Mouse (Mus musculus) limb, embryonic 12.5 days (tissue): ENCODE measurements around the gene Wsb2. TPM values are rescaled to one million over a fixed set of nuclear protein-coding genes. Genes with fewer than 3 reads are reported as not detected.
A peak's percentile ranks its signal among the peaks of the same experiment; 100 is the strongest.

ENCODE experiments used
- ATAC-seq: fragments of 200-750 bp; cut with Nextera tagmentation; 2 replicates; pipeline ENCODE4 v1.8.0; 2017; ENCODE audit warnings: low read depth, moderate TSS enrichment; ENCODE audit not compliant: insufficient number of reproducible peaks, insufficient read depth, low FRiP score, low TSS enrichment
- H3K27ac ChIP-seq: fragments of 300-500 bp; sonication (generic); 2 replicates; pipeline ENCODE4 v1.5.1; 2016; ENCODE audit warnings: mild to moderate bottlenecking, moderate library complexity
- H3K27me3 ChIP-seq: fragments of 300-500 bp; sonication (generic); 2 replicates; pipeline ENCODE4 v1.6.1; 2016; ENCODE audit warnings: mild to moderate bottlenecking, moderate library complexity
- H3K36me3 ChIP-seq: fragments of 300-500 bp; sonication (generic); 2 replicates; pipeline ENCODE4 v1.6.1; 2016; ENCODE audit warnings: mild to moderate bottlenecking, moderate library complexity
- H3K4me1 ChIP-seq: fragments of 300-500 bp; sonication (generic); replicated peaks from 2 replicates; pipeline ENCODE4 v1.6.1; 2016
- H3K4me2 ChIP-seq: fragments of 300-500 bp; sonication (generic); 2 replicates; pipeline ENCODE4 v1.6.1; 2016; ENCODE audit warnings: mild to moderate bottlenecking, moderate library complexity
- H3K4me3 ChIP-seq: fragments of 300-500 bp; sonication (generic); replicated peaks from 2 replicates; pipeline ENCODE4 v1.5.1; 2016; ENCODE audit warnings: mild to moderate bottlenecking
- H3K9ac ChIP-seq: fragments of 300-500 bp; sonication (generic); replicated peaks from 2 replicates; pipeline ENCODE4 v1.6.1; 2016; ENCODE audit warnings: mild to moderate bottlenecking, moderate library complexity
- H3K9me3 ChIP-seq: fragments of 300-500 bp; sonication (generic); 2 replicates; pipeline ENCODE4 v1.6.1; 2016; ENCODE audit warnings: mild to moderate bottlenecking, moderate library complexity
- WGBS: fragments of 180-500 bp; shearing (Covaris S2); methylation state at CpG from one replicate; pipeline ENCODE4 v1.1.7; 2016; 5-methylcytosine and 5-hydroxymethylcytosine counted together
- polyA plus RNA-seq: library from polyadenylated mRNA; unstranded; fragments of >200 nt; fragmentation: Nextera tagmentation; extraction: Ambion mirVana; gene quantifications from 2 replicates; pipeline ENCODE4 v1.2.1, GENCODE M21; 2016

Gene Wsb2
- polyA plus RNA-seq, 1 experiment from 2014 or later, result 46.5 TPM

DNA sequence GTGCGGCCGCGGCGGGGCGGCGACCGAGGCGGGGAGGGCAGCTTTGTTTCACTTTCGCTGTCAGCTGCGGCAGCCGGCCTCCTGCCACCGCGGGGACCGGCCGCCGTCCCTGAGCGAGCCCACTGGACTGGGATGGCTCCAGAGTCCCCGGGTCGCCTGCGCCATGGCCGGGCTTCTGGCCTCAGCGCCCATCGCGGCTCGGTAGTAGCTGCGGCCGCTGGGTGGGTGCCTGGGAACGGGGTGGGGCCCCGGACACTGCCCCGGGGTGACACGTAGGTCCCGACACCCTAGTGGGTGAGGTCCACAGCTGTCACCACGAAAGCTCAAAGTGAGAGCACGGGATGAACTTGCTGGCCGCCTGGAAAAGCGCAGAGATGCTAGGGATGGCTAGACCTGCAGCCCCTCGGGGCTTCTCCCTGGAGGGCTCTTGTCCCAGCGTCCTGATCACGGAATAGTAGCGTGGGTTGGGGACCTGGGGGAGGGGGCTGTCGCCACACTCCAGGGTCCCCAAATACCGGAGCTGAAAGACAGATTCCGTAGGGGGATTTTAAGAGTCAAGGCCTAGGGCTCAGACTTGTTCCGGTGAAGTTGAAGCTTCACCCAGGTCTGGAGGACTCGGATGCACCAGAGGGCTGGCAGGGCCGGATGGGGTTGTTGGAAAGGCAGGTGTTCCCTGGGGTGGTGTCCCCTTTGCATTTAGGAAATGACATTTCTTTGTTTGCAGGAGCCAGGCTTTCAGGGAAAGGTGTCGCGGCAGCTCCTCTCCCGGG, 559 bp downstream of the Wsb2 start:
- Histone ChIP-seq H3K27me3 (no peaks in the 10 kb centered on the region), H3K9ac (peak overlapping the region; percentile 90), H3K9me3 (no peaks in the 10 kb centered on the region), H3K4me1 (peaks cover 43% of the 10 kb centered on the region), H3K4me2 (peak overlapping the region; percentile 91), H3K4me3 (peak overlapping the region; percentile 94), H3K27ac (peak overlapping the region; percentile 85), H3K36me3 (no peaks in the 10 kb centered on the region)
- peak; percentile 56 for ATAC-seq
- WGBS, result under 1% methylated on average over 46 of the region's 49 CpGs

DNA sequence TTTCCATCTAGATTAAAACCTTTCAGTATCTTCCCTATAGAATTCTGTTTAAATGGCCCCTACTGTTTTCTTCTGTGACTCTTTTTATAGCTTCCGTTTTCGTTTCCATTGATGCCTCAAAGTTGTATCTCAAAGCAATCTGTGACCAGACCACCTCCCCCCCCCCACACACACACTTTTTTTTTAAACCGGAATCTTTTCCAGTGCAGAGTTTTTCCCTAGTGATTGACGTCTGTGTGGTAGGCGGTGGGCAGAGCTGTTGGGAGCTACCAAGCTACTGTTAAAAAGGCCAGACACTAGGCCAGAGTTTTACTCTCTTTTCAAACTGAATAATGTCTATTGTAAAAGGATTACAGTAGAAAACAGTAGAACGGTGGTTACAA, 1.1 kb downstream of the Wsb2 start:
- Histone ChIP-seq H3K9me3 (no peaks in the 10 kb centered on the region), H3K4me2 (peak overlapping the region; percentile 91), H3K27me3 (no peaks in the 10 kb centered on the region), H3K27ac (peak overlapping the region; percentile 85; the same call in 1 of the 2 replicates), H3K4me1 (peaks cover 48% of the 10 kb centered on the region), H3K4me3 (peak overlapping the region; percentile 94), H3K36me3 (no peaks in the 10 kb centered on the region; the same call in 1 of the 2 replicates), H3K9ac (peak overlapping the region; percentile 90; the same call in 1 of the 2 replicates)
- WGBS, result 10% methylated on average over 6 of the region's 6 CpGs
- ATAC-seq, result no peak

DNA sequence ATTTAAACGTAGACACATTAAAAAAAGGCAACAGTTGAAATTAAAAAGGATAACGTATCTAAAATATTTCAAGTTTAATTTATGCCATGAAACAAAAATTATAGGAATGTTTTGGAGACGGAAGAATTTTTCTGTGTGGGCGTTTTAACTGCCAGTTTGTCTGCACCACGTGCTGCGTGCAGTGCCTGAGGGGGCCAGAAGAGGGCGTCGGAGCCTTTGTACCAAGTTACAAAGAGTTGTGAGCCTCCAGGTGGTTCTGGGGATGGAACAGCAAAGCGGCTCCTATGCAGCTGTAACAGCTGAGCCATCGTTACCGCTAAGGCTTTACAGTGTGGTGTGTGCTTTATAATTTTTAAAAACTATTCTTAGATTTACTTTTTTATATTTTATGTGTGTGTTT, 1.6 kb downstream of the Wsb2 start:
- peaks cover 4% of the 10 kb centered on the region; the same call in 1 of the 2 replicates for H3K36me3 ChIP-seq
- H3K4me3 ChIP-seq, result no peak overlapping the region
- no peak overlapping the region for H3K9ac ChIP-seq
- peak overlapping the region; percentile 91; the same call in 1 of the 2 replicates for H3K4me2 ChIP-seq
- peaks cover 50% of the 10 kb centered on the region for H3K4me1 ChIP-seq
- no peak for ATAC-seq
- no peaks in the 10 kb centered on the region for H3K9me3 ChIP-seq
- 41% methylated on average over 11 of the region's 11 CpGs for WGBS
- no peak overlapping the region for H3K27ac ChIP-seq
- no peaks in the 10 kb centered on the region for H3K27me3 ChIP-seq

DNA sequence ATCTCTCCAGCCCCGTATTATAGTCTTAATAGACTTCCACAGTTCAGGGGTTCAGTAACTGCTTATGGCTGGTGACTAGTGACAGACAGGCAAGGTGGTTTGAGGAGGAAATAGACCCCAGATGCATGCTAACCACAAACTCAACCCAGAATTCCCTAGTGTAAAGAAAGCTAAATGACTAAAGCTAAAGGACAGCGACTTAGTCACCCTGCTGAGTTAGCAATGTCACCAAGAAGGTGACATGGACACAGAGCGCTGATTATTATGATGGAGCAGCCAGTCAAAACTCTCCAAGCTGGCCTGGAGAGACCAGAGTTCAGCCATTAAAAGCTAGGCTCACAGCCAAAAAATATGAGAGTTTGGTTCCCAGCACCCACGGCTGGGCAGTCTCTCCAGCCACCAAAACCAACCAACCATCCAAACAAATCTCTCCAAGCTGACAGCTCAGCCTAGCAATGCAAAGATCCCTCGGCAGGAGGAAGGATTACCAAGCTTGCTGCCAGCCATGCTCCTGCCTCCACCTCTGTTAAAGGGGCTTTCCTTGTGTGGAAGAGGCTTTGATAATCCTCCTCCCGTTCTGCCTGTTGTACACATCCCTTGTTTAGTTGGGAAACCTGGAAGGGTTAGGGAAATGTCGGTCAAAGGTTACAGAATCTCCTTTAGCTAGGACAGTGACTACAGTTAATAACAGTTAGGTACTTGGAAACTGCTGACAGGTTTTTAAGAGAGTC, 2.6 kb downstream of the Wsb2 start:
- peaks cover 13% of the 10 kb centered on the region for H3K36me3 ChIP-seq
- no peak overlapping the region for H3K4me3 ChIP-seq
- 43% methylated on average over 7 of the region's 7 CpGs for WGBS
- H3K27me3 ChIP-seq, result no peaks in the 10 kb centered on the region
- H3K9ac ChIP-seq, result no peak overlapping the region
- H3K27ac ChIP-seq, result 0 out of 2 replicates have a peak overlapping the region, but pooled peaks have one; percentile 14
- no peak for ATAC-seq
- 0 out of 2 replicates have a peak overlapping the region, but pooled peaks have one; percentile 4 for H3K4me2 ChIP-seq
- no peaks in the 10 kb centered on the region for H3K9me3 ChIP-seq
- H3K4me1 ChIP-seq, result peaks cover 50% of the 10 kb centered on the region

DNA sequence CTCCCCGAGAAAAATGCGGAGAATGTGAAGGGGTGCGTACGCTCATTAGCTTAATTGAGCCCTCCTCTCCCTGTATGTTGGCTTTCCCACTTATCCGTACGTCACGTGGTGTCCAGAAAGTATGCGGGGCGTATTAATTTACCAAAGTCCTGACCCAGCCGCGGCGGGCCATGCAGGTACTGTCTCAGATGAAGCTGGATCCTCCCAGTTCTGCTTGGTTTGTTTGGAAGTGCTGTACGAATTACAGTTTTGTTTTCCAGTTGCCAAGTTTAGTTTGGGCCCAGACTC, 3.1 kb downstream of the Wsb2 start:
- no peak for ATAC-seq
- 60% methylated on average over 13 of the region's 13 CpGs for WGBS
- no peak overlapping the region for H3K9ac ChIP-seq
- H3K4me3 ChIP-seq, result no peak overlapping the region
- peaks cover 50% of the 10 kb centered on the region for H3K4me1 ChIP-seq
- H3K9me3 ChIP-seq, result no peaks in the 10 kb centered on the region
- H3K4me2 ChIP-seq, result 0 out of 2 replicates have a peak overlapping the region, but pooled peaks have one; percentile 4
- no peaks in the 10 kb centered on the region for H3K27me3 ChIP-seq
- H3K36me3 ChIP-seq, result peaks cover 18% of the 10 kb centered on the region
- H3K27ac ChIP-seq, result no peak overlapping the region

DNA sequence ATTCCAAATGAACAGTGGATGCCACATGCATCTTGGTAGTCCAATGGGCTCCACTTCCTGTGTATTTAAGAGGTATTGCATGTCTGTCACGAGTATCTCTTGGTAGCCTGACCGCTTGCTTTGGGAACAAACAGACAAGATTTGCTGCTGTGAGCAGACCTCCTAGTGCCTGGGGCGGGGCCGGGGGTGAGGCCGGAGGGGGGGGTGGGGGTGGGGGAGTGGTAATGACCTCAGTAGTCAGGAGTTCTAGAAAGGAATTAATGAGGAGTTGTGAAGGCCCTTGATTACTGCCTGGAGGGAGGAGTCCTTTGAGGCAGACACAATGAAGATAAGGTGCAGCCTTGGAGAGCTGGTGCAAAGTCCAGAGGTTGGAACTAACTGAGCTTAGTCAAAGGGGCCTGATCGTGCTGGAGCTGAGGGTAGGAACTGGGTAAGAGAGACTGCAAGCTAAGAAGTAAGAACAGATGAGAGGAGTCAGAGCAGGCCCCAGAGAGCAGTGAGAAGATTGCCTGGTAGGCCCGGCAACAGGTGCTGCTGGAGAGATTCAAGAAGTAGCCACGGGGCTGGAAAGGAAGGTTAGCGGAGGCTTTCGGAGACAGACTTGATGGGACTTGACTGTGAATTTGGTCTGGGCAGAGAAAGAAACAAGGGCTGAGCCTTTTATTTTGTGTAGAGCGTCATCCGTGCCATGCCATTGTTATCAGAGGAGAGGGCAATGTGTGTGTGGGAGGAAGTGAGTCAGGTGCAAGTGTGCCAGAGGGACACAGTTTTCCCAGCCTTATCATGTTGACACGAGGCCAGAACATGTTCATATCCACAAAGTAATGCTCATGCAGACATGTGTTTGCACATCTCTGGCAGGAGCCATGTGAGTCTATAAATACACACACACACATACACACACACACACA, 3.8 kb downstream of the Wsb2 start:
- no peak for ATAC-seq
- Histone ChIP-seq H3K4me3 (no peak overlapping the region), H3K4me1 (peaks cover 45% of the 10 kb centered on the region), H3K9ac (no peak overlapping the region), H3K4me2 (peak overlapping the region; percentile 19; the same call in 1 of the 2 replicates), H3K27me3 (no peaks in the 10 kb centered on the region), H3K36me3 (peaks cover 25% of the 10 kb centered on the region), H3K27ac (0 out of 2 replicates have a peak overlapping the region, but pooled peaks have one; percentile 23), H3K9me3 (no peaks in the 10 kb centered on the region)
- 41% methylated on average over 13 of the region's 13 CpGs for WGBS

DNA sequence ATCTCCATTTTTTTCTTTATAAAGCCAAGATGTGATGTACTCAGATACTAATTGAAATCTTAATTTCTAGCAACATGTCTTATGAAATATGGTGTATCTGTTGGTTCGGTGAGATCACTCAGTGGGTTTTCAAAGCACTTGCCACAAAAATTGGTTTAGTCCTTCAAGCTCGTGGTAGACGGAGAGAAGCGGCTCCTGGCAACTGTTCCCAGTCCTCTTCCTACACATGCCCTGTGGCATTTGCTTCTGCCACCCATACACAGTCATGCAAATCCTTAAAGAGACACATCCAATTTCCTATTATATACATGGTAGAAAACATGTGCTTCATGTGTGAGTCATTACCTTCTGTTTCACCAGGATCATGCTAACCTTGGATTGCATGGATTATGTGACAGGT, 4.5 kb downstream of the Wsb2 start:
- Histone ChIP-seq H3K9me3 (no peaks in the 10 kb centered on the region), H3K4me2 (no peak overlapping the region), H3K27me3 (no peaks in the 10 kb centered on the region), H3K4me3 (no peak overlapping the region), H3K36me3 (peaks cover 31% of the 10 kb centered on the region), H3K4me1 (peaks cover 38% of the 10 kb centered on the region), H3K9ac (no peak overlapping the region), H3K27ac (no peak overlapping the region)
- WGBS, result 93% methylated on average over 4 of the region's 4 CpGs
- ATAC-seq, result no peak

DNA sequence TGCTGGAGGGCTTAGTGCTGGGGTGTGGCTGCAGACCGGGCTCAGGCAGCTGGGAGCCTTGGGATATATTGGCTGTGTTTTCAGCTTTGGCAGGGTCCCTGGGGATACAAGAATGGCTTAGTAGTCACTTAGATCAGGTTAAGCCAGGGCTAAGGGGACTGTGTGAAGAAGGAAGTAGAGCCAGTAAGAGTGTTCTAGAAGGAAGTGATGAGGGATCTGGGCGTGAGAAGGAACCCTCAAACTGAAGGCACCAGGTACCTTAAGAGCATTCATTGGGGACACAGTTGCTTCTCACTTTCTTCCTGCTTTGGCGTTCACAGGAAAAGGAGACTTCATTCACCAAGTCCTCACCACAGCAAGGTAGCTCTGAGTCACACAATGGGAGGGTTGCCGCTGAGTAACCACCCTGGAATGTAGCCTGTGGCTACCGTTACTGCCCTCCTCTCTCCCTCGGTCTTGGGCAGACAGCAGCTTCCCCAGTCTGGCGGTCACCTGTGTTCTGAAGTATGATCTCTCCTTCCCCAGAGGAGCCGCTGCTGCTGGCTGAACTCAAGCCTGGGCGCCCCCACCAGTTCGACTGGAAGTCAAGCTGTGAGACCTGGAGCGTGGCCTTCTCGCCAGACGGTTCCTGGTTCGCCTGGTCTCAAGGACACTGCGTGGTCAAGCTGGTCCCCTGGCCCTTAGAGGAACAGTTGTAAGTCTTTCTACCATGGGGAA, 6.1 kb downstream of the Wsb2 start:
- Histone ChIP-seq H3K9me3 (no peaks in the 10 kb centered on the region), H3K4me3 (no peak overlapping the region), H3K27me3 (no peaks in the 10 kb centered on the region), H3K27ac (no peak overlapping the region), H3K36me3 (peaks cover 46% of the 10 kb centered on the region), H3K4me2 (no peak overlapping the region), H3K4me1 (peaks cover 34% of the 10 kb centered on the region), H3K9ac (no peak overlapping the region)
- no peak for ATAC-seq
- 62% methylated on average over 15 of the region's 15 CpGs for WGBS

DNA sequence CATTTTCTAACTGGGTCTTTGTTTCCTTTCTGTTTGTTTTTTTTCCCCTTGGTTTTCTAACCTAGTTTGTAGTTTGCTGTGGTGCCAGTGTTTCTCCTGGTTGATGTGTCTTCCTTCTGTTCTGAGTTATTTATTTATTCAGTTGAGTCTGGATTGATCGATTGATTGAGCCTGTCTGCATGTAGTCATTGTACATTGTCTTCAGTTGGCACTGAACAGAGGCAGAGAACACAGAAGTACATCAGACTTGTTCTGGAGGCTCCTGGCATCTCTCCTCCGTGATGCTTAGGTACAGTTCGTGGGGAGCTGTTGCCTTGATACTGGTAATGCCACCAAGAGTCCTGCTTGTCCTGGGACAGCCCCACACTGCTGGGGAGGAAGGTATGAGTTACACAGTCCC, 7.7 kb downstream of the Wsb2 start:
- Histone ChIP-seq H3K27me3 (no peaks in the 10 kb centered on the region), H3K4me1 (peaks cover 23% of the 10 kb centered on the region), H3K36me3 (peaks cover 60% of the 10 kb centered on the region), H3K4me2 (no peak overlapping the region), H3K4me3 (no peak overlapping the region), H3K9me3 (no peaks in the 10 kb centered on the region), H3K9ac (no peak overlapping the region), H3K27ac (no peak overlapping the region)
- WGBS, result 88% methylated on average over 3 of the region's 3 CpGs
- no peak for ATAC-seq

DNA sequence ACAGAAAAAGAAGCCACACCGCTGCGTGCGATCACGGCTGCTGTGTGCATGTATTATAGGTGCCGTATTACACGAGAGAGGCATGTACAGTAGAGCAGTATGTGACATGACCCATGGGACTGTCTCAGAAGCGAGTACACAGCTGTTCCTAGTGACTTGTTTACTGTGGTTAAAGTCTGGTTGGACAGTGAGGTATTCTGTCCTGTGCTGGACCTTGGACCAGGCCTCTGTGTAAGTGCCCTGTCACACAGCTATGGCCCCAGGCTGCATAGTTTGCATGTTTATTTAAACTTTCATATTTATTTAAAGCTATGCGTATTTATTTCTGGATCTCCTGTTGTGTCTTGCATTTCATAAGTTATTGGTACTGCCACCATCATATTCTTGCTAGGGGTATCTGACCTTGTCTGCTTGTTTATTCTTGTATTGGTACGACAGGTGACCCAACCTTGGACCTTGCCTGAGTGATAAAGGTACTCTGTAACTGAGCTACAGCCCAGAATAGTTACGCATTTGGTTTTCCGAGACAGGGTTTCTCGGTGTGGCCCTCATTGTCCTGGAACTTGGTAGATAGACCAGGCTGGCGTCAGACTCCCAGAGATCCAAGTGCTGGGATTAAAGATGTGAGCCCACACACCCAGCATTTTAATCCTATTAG, 8.9 kb downstream of the Wsb2 start:
- H3K36me3 ChIP-seq, result peaks cover 72% of the 10 kb centered on the region
- whole genome bisulfite sequencing, result 93% methylated on average over 13 of the region's 13 CpGs
- peaks cover 11% of the 10 kb centered on the region for H3K4me1 ChIP-seq
- H3K9me3 ChIP-seq, result no peaks in the 10 kb centered on the region
- H3K9ac ChIP-seq, result no peak overlapping the region
- no peaks in the 10 kb centered on the region for H3K27me3 ChIP-seq
- no peak overlapping the region for H3K27ac ChIP-seq
- ATAC-seq, result no peak
- no peak overlapping the region for H3K4me2 ChIP-seq
- no peak overlapping the region for H3K4me3 ChIP-seq
